Mouse (Mus musculus) neural tube, embryonic 12.5 days (tissue): ENCODE data around the gene 2810408A11Rik. TPM values are rescaled to one million over a fixed set of nuclear protein-coding genes. Genes with fewer than 3 reads are reported as not detected.

Experiments used
- ATAC-seq: fragments of 200-750 bp; cut with Nextera tagmentation; 2 replicates; pipeline ENCODE4 v1.8.0; 2017; ENCODE audit warnings: low read depth, mild to moderate bottlenecking, moderate TSS enrichment, moderate library complexity; ENCODE audit not compliant: low FRiP score
- H3K27ac ChIP-seq: fragments of 300-500 bp; sonication (generic); 2 replicates; pipeline ENCODE4 v1.5.1; 2016
- H3K27me3 ChIP-seq: fragments of 300-500 bp; sonication (generic); replicated peaks from 2 replicates; pipeline ENCODE4 v1.6.1; 2016; ENCODE audit warnings: mild to moderate bottlenecking
- H3K36me3 ChIP-seq: fragments of 300-500 bp; sonication (generic); 2 replicates; pipeline ENCODE4 v1.6.1; 2016; ENCODE audit warnings: mild to moderate bottlenecking
- H3K4me1 ChIP-seq: fragments of 300-500 bp; sonication (generic); 2 replicates; pipeline ENCODE4 v1.6.1; 2016
- H3K4me2 ChIP-seq: fragments of 300-500 bp; sonication (generic); replicated peaks from 2 replicates; pipeline ENCODE4 v1.6.1; 2016; ENCODE audit warnings: mild to moderate bottlenecking
- H3K4me3 ChIP-seq: fragments of 300-500 bp; sonication (generic); 2 replicates; pipeline ENCODE4 v1.5.1; 2016
- H3K9ac ChIP-seq: fragments of 300-500 bp; sonication (generic); 2 replicates; pipeline ENCODE4 v1.6.1; 2016; ENCODE audit warnings: mild to moderate bottlenecking
- H3K9me3 ChIP-seq: fragments of 300-500 bp; sonication (generic); 2 replicates; pipeline ENCODE4 v1.6.1; 2016; ENCODE audit warnings: mild to moderate bottlenecking
- WGBS: fragments of 180-500 bp; shearing (Covaris S2); methylation state at CpG from one replicate; pipeline ENCODE4 v1.1.7; 2016; 5-methylcytosine and 5-hydroxymethylcytosine counted together
- polyA plus RNA-seq: library from polyadenylated mRNA; unstranded; fragments of >200 nt; fragmentation: Nextera tagmentation; extraction: Ambion mirVana; gene quantifications from 2 replicates; pipeline ENCODE4 v1.2.1, GENCODE M21; 2016

The 2810408A11Rik gene
- polyA plus RNA-seq, 1 experiment from 2014 or later = 18.1 TPM

DNA sequence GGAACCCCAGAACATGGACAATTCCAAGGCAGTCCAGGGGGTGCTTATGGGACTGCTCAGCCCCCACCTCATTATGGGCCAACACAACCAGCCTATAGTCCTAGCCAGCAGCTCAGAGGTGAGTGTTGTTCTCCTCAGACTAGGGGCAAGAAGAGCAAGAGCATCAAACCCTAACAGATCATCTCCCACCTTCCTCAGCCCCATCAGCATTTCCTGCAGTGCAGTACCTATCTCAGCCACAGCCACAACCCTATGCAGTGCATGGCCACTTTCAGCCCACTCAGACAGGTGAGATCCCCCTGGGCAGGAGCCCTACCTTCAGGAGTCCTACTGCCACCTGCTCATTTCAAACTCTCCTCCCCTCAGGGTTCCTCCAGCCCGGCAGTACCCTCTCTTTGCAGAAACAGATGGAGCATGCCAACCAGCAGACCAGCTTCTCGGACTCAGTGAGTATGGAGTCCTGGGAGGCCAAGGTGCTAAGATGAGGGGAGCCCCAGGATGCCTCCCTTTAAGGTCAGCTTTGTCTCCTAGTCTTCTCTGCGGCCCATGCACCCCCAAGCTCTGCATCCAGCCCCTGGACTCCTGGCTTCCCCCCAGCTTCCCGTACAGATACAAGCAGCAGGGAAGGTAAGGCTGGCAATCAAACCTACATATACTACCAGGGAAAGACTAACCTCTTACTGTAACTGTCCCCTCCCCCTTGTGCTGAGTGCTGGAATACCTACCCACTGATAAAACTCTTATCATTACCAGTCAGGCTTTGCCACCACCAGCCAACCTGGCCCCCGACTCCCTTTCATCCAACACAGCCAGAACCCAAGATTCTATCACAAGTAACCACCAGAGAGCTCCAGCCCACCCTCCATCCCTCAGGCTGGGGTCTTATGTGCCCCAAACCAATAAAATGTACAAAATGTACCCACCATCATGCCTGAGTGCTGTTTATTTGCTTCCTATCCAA lies 15.2 kb upstream of the 2810408A11Rik start:
- WGBS = 65% methylated on average over 5 of the region's 5 CpGs

DNA sequence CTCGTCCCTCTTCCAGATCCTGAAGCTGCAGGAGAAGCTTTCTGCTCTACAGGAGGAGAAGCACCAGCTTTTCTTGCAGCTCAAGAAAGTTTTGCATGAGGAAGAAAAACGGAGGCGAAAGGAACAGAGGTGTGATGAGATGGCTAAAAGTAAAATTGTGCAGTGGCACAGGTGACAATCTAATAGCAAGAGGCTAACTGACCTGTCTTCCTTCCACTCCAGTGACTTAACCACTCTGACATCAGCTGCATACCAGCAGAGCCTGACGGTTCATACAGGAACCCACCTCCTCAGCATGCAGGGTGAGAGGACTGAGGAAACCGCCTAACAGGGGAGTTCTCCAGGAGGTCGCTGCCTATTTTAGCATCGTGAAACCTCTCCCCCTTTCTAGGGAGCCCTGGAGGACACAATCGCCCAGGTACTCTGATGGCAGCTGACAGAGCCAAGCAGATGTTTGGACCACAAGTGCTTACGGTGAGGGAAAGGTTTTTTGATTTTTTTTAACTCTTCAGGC lies 14.2 kb upstream of the 2810408A11Rik start:
- H3K36me3 ChIP-seq = peaks cover 79% of the 10 kb centered on the region
- peaks cover 41% of the 10 kb centered on the region for H3K4me1 ChIP-seq
- no peaks in the 10 kb centered on the region for H3K27me3 ChIP-seq
- peak overlapping the region; percentile 80 for H3K9ac ChIP-seq
- 39% methylated on average over 9 of the region's 9 CpGs for WGBS
- H3K9me3 ChIP-seq = no peaks in the 10 kb centered on the region
- H3K4me3 ChIP-seq = peak overlapping the region; percentile 77
- H3K27ac ChIP-seq = no peak overlapping the region
- ATAC-seq = no peak
- peak overlapping the region; percentile 100 for H3K4me2 ChIP-seq

More for the DNA sequence above, 15.2 kb upstream of the 2810408A11Rik start:
- peaks cover 41% of the 10 kb centered on the region for H3K4me1 ChIP-seq
- no peak overlapping the region for H3K4me3 ChIP-seq
- no peak overlapping the region for H3K9ac ChIP-seq
- H3K27me3 ChIP-seq = no peaks in the 10 kb centered on the region
- no peak for ATAC-seq
- H3K4me2 ChIP-seq = peak overlapping the region; percentile 100
- peaks cover 70% of the 10 kb centered on the region for H3K36me3 ChIP-seq
- no peak overlapping the region for H3K27ac ChIP-seq
- H3K9me3 ChIP-seq = no peaks in the 10 kb centered on the region

DNA sequence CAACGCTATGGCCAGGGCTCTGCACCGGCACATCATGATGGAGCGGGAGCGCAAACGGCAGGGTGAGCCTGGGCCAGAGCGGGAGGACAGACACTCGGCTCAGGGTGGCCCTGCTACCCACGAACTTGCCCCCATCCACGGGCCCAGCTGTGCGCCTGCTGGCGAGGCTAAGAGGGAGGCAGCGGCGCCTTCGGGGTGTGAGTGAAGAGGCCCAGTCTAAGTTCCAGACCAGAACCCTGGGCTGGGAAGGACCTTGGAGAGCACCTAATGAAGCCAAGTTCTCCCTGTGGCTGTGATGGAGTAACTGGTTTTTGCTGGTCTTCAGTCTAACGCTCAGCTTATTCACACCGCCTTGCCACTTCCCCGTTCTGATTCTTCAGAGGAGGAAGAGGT lies 13.6 kb upstream of the 2810408A11Rik start:
- Histone ChIP-seq H3K9ac (peak overlapping the region; percentile 80), H3K36me3 (peaks cover 85% of the 10 kb centered on the region)
- WGBS = 4% methylated on average over 17 of the region's 17 CpGs

DNA sequence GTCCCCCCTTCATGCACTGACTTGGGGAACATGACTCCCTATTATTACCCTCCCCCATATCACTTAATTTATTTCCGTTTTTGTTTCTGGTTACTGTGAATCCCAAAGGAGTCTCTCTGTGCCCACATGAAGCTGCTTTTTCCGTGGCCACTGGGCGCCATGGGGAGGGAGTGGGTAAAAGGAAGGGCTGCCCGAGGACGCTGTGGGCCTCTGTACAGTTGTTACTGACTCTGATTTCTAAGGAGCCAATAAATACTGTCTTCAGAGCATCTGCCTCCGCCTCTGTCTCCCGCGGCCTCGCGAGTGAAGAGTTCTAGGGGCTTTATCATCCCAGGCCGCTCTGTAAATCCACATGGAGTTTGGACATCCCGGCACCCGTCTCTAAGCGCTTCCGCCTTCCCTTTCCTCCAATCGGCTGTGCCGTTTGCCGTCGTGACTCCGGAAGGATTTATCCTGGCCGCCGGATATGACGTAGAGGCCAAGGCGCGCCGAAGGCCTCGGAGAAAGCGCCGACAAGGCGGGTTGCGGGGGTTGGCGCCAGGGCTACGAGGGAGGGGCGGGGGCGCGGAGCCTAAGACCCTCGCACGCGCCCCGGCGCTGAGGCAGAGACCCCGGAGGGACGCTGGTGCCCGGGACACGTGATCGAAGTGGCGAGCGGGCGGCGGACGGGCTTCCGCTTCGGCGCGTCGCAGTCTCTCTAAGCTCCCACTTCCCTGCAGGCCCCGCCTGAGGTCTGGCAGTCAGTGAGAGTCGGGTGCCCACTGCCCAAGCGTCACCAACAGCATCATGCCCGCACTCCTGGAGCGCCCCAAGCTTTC lies 13.0 kb upstream of the 2810408A11Rik start, which contains the start of gene Gps2:
Gene Gps2 (plus strand): TSS at position 335 of the 818 bp plus-strand sequence.
- Histone ChIP-seq H3K27me3 (no peaks in the 10 kb centered on the region), H3K4me3 (peak within 1 kb of the TSS; percentile 77), H3K4me2 (peak within 1 kb of the TSS; percentile 100), H3K36me3 (peaks cover 84% of the 10 kb centered on the region), H3K27ac (peak within 1 kb of the TSS; percentile 67), H3K9ac (peak within 1 kb of the TSS; percentile 80), H3K4me1 (peaks cover 30% of the 10 kb centered on the region), H3K9me3 (no peaks in the 10 kb centered on the region)
- ATAC-seq = peak; percentile 91
- 2% methylated on average over 61 of the region's 61 CpGs for WGBS

More for the DNA sequence above, 13.6 kb upstream of the 2810408A11Rik start:
- H3K4me1 ChIP-seq = peaks cover 36% of the 10 kb centered on the region
- H3K27ac ChIP-seq = peak overlapping the region; percentile 67
- H3K27me3 ChIP-seq = no peaks in the 10 kb centered on the region
- no peaks in the 10 kb centered on the region for H3K9me3 ChIP-seq
- no peak; the same call in 1 of the 2 replicates for ATAC-seq
- peak overlapping the region; percentile 100 for H3K4me2 ChIP-seq
- peak overlapping the region; percentile 77 for H3K4me3 ChIP-seq

DNA sequence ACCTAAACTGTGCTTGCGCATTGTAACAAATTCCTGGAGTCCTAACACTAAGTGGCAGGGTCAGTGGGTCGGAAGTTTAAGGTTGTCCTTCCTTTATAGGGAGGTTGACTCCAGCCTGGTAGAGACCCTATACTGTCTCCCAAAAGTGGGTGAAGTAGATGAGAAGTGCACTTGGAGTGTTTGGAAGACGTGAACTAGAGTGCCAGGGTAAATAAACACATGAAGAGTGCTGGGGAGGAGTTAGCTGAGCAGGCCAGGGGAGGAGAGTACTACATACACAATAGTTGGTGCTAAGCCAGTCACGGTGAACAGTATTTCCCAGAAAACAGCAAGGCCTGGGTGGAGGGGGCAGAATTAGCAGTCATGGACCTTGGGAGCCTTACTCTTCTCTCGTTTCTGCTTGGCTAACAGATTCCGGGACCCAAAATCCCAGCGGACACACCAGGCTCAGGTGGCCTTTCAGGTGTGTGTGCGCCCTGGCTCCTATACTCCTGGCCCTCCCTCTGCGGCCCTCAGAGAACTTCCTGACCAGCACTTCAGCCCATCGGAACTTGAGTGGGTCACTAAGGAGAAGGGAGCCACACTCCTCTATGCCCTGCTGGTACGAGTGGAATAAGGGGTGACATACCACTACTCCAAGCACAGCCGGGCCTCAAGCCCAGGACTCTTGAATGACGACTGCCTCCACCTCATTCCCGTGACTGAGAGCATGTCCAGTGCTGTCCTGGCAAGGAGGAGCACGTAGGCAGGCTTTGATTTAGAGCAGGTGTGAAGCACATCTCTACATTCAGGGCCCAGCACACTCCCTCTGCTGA lies 12.1 kb upstream of the 2810408A11Rik start:
- ATAC-seq = peak; percentile 15; the same call in 1 of the 2 replicates
- peak overlapping the region; percentile 100 for H3K4me2 ChIP-seq
- peaks cover 85% of the 10 kb centered on the region for H3K36me3 ChIP-seq
- H3K4me1 ChIP-seq = peaks cover 30% of the 10 kb centered on the region
- no peaks in the 10 kb centered on the region for H3K27me3 ChIP-seq
- H3K4me3 ChIP-seq = peak overlapping the region; percentile 5; the same call in 1 of the 2 replicates
- peak overlapping the region; percentile 80; the same call in 1 of the 2 replicates for H3K9ac ChIP-seq
- WGBS = 77% methylated on average over 15 of the region's 15 CpGs
- H3K27ac ChIP-seq = no peak overlapping the region; the same call in 1 of the 2 replicates
- no peaks in the 10 kb centered on the region for H3K9me3 ChIP-seq

DNA sequence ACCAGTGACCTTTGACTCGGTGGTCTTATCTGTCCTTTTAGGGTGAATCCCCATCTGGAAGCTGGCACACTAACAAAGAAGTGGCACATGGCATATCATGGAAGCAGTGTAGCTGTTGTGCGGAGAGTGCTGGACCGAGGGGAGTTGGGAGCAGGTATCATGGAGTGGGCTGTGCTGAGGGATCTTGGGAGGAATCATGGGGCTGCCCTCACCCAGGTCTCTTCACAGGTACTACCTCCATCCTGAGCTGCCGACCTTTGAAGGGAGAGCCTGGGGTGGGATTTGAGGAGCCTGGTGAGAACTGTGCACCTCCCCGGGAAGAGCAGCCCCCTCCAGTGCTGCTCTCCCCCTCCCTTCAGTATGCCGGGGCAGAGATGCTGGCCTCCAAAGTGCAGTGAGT lies 10.9 kb upstream of the 2810408A11Rik start:
- peaks cover 30% of the 10 kb centered on the region for H3K4me1 ChIP-seq
- no peaks in the 10 kb centered on the region for H3K27me3 ChIP-seq
- no peak for ATAC-seq
- WGBS = 93% methylated on average over 6 of the region's 6 CpGs
- H3K4me3 ChIP-seq = 0 out of 2 replicates have a peak overlapping the region, but pooled peaks have one; percentile 3
- no peak overlapping the region for H3K4me2 ChIP-seq
- H3K27ac ChIP-seq = no peak overlapping the region
- H3K36me3 ChIP-seq = peaks cover 85% of the 10 kb centered on the region
- no peak overlapping the region for H3K9ac ChIP-seq
- no peaks in the 10 kb centered on the region for H3K9me3 ChIP-seq

DNA sequence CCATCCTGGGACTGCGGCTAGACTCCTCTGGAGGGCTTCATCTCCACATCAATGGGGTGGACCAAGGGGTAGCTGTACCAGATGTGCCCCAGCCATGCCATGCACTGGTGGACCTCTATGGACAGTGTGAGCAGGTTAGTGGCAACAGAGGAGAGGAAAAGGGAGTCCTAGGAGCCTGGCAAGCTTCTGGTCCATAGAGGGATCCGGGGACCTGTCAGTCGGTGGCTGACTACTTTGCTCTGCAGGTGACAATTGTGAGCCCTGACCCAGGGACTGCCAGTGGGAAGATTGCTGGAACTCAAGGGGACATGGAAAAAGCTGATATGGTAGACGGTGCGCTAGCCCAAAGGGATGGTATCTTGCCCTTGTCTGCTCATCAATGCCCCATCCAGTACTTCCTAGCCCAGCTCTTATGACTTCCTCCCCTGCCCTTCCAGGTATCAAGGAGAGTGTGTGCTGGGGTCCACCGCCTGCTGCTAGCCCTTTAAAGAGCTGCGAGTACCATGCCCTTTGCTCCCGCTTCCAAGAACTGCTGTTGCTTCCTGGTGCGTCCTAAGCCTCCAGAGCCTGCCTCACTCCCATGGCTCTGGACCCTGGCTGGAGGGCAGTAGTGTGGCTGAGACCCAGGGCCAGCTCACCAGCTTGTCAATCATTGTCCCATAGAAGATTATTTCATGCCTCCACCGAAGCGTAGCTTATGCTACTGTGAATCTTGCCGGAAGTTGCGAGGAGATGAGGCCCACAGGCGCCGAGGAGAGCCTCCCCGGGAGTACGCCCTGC lies 10.2 kb upstream of the 2810408A11Rik start:
- WGBS = 97% methylated on average over 17 of the region's 17 CpGs
- Histone ChIP-seq H3K4me3 (no peak overlapping the region), H3K9me3 (no peaks in the 10 kb centered on the region), H3K27me3 (no peaks in the 10 kb centered on the region), H3K4me1 (peaks cover 25% of the 10 kb centered on the region), H3K36me3 (peaks cover 85% of the 10 kb centered on the region), H3K9ac (no peak overlapping the region), H3K27ac (no peak overlapping the region), H3K4me2 (no peak overlapping the region)
- ATAC-seq = no peak

DNA sequence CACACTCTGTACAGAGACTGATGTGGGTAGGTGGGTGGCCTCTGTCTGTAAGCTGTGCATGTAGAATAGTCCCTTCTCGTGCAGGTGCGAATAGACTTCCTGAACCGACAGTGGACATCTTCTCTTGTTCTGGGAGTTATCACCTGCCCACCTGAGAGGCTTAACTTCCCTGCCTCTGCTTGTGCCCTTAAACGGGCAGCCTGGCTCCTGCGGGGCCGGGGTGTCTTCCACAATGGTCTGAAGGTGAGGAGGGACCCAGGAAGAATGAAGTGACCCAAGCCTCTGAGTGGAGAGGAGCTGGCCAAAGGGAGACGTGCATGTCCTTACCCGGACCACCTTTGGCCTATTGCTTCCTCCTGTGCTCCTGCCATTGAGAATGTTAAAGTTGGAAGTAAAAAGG lies 9.4 kb upstream of the 2810408A11Rik start:
- Histone ChIP-seq H3K4me2 (no peak overlapping the region), H3K27ac (no peak overlapping the region), H3K4me3 (no peak overlapping the region), H3K9ac (no peak overlapping the region), H3K36me3 (peaks cover 85% of the 10 kb centered on the region), H3K9me3 (no peaks in the 10 kb centered on the region), H3K4me1 (peaks cover 17% of the 10 kb centered on the region), H3K27me3 (no peaks in the 10 kb centered on the region)
- no peak for ATAC-seq
- WGBS = 95% methylated on average over 8 of the region's 8 CpGs

DNA sequence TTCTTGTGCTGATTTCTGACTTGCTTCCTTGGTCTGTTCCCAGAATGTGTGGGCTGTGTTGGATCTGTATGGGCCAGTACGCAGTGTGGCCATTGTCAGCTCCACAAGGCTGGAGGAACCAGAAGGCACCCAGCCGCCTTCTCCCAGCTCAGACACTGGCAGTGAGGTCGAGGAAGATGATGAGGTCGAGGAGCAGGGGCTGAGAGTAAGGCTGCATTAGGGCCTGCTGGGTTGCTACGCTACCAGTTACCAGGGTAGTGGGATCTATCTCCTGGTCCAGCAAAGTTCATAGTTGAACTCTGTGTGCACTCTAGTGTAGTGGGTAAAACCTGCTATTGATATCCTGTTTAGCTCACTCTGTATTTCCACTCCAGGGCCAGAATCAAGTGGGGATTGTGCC lies 8.4 kb upstream of the 2810408A11Rik start:
- 87% methylated on average over 5 of the region's 5 CpGs for WGBS
- no peak overlapping the region for H3K9ac ChIP-seq

DNA sequence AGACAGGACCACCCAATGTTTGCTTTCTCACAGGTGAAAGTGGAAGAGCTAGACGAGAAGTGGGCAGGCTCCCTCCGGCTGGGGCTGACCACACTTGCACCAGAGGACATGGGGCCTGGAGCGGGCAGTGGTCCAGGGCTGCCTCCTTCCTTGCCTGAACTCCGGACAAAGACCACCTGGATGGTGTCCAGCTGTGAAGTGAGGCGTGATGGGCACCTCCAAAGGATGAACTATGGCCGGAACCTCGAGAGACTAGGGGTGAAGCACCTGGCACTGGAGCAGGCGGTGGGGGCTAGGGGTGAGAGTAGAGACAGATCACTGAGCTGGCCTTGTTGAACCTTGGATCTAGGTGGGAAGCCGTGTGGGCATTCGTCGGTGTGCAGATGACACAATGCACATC lies 7.9 kb upstream of the 2810408A11Rik start:
- Histone ChIP-seq H3K4me1 (peaks cover 8% of the 10 kb centered on the region), H3K27me3 (no peaks in the 10 kb centered on the region), H3K4me3 (no peak overlapping the region), H3K4me2 (no peak overlapping the region), H3K36me3 (peaks cover 96% of the 10 kb centered on the region), H3K9ac (no peak overlapping the region), H3K9me3 (no peaks in the 10 kb centered on the region), H3K27ac (no peak overlapping the region)
- ATAC-seq = no peak
- 95% methylated on average over 11 of the region's 11 CpGs for WGBS

More for the DNA sequence above, 8.4 kb upstream of the 2810408A11Rik start:
- Histone ChIP-seq H3K27ac (no peak overlapping the region), H3K4me2 (no peak overlapping the region), H3K4me1 (peaks cover 8% of the 10 kb centered on the region), H3K27me3 (no peaks in the 10 kb centered on the region), H3K36me3 (peaks cover 91% of the 10 kb centered on the region), H3K9me3 (no peaks in the 10 kb centered on the region), H3K4me3 (no peak overlapping the region)
- ATAC-seq = no peak
